Comparison of ENCODE assay signal across 8 mouse cellular contexts in genomic region chr3:157946843-157947358, GRCm38 (mm10). TPM values are rescaled to one million over a fixed set of nuclear protein-coding genes. Genes with fewer than 3 reads are reported as not detected.
A peak's percentile ranks its signal among the peaks of the same experiment; 100 is the strongest.
DNase-seq lines count a peak whose midpoint lies in the region; ATAC-seq lines count a peak whose summit lies in the region.

Gene Ankrd13c (plus strand): TSS chr3:157947239.

- DNase-seq in adipocyte (ENCODE audit: low spot score) = peak; percentile 94
- DNase-seq in embryo, embryonic 10 days (ENCODE audit: low spot score) = peak; percentile 97
- DNase-seq in gastrocnemius, postnatal 10 days = peak; percentile 91
- DNase-seq in induced T-regulatory cell, adult 2 months (ENCODE audit: low read depth) = peak; percentile 97
- peak; percentile 81 to 92 for DNase-seq in left cerebral cortex, adult 9 months (ENCODE audit: low spot score in 2 of 2)
- DNase-seq in right cerebral cortex, postnatal 14 days = peak; percentile 94
- peak; percentile 89 to 91 for DNase-seq in urinary bladder, postnatal 36 days (ENCODE audit: low spot score in 2 of 2)

- peak; percentile 88 for ATAC-seq in megakaryocyte progenitor cell, adult 5-6 weeks (replicated peaks; ENCODE audit: poor library complexity)

RNA-seq across cellular contexts. Expression of gene Ankrd13c, which starts in this region (rescaled TPM):
- 10 to 100 TPM; 30.0 to 36.3 TPM for total RNA-seq in gastrocnemius, postnatal 10 days (2021)
- 47.7 and 50.0 TPM in 2 replicates for total RNA-seq in megakaryocyte progenitor cell, adult 5-6 weeks (2015)
- 41.4 and 45.6 TPM in 2 replicates for total RNA-seq in megakaryocyte progenitor cell, adult 5-6 weeks (2017)

Comparison
In these comparisons a context has a peak if more than half of its experiments do, and no peak if none do; other contexts are left out.
1. Peak in every context shown above with its lines: DNase-seq and ATAC-seq.